In the genomic region with DNA sequence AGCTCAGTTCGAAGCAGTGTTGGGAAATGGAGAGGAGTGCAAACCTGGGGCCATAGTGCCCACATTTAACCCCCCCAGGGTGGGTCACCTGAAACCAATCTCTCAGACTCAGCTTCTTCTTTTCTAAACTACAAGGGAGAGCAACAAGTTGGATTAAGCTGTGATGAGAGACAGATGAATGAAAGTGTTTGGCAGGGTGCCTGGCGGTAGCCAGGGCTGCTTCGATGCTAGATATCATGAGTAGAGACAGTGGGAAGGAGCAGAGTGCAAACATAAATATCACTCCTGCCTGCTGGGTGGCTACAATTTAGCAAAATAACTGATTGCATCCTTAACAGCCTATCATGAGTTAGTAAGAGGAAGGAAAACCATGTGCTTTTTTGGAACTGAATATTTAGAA, we compare ENCODE assay signal across 16 mouse cellular contexts.
"Had no signal": no experiment of that assay in that cellular context is flagged by ENCODE, and none has a peak within 500 bp of the region (broad histone marks: within the 10 kb centered on the region; RNA-seq: fewer than 3 reads in every experiment).

No protein-coding gene starts in this region.

- H3K9ac ChIP-seq: limb, embryonic 12.5 days; limb, embryonic 15.5 days; liver, embryonic 14.5 days; liver, postnatal 0 days; lung, embryonic 15.5 days had no signal

- H3K27me3 ChIP-seq: limb, embryonic 12.5 days; limb, embryonic 15.5 days; lung, embryonic 15.5 days had no signal

- H3K27ac ChIP-seq: layer of hippocampus, adult 2 months; limb, embryonic 12.5 days; limb, embryonic 15.5 days; liver, embryonic 14.5 days; lung, embryonic 15.5 days had no signal

- ATAC-seq: liver, postnatal 0 days had no signal

- H3K4me2 ChIP-seq: limb, embryonic 12.5 days; limb, embryonic 15.5 days; liver, embryonic 11.5 days; lung, embryonic 15.5 days; midbrain, embryonic 11.5 days had no signal

- H3K9me3 ChIP-seq: limb, embryonic 12.5 days; limb, embryonic 15.5 days; lung, embryonic 15.5 days had no signal

- H3K4me1 ChIP-seq: limb, embryonic 12.5 days; limb, embryonic 15.5 days; lung, embryonic 15.5 days had no signal

- DNase-seq: kidney, adult 11 months; kidney, adult 9 months; kidney, postnatal 25 days; layer of hippocampus, adult 9-11 months; liver, postnatal 0 days; lung, postnatal 10 days; lung, postnatal 4 days; midbrain, embryonic 14.5 days; thymus, postnatal 25 days had no signal

- H3K4me3 ChIP-seq: layer of hippocampus, adult 2 months; limb, embryonic 12.5 days; limb, embryonic 15.5 days; lung, embryonic 15.5 days had no signal

- H3K36me3 ChIP-seq: limb, embryonic 12.5 days; limb, embryonic 15.5 days; lung, embryonic 15.5 days had no signal
